Mouse (Mus musculus) C2C12 (cell line): ENCODE measurements at regions not wholly inside any gene's neighbourhood (a gene's known extent, or its start where the extent isn't known, plus 50 kb on each side); places are given as distances from the start of the nearest gene placed in this dataset.

ENCODE experiments used
- CEBPB ChIP-seq: IDR thresholded peaks from one replicate; pipeline ENCODE4 v1.6.1; 2011; ENCODE audit warnings: low read depth, mild to moderate bottlenecking, control low read depth, moderate library complexity
- CTCF ChIP-seq: IDR thresholded peaks from one replicate; pipeline ENCODE4 v1.5.1; 2011; ENCODE audit not compliant: control insufficient read depth, insufficient read depth, insufficient read length
- MAX ChIP-seq: IDR thresholded peaks from one replicate; pipeline ENCODE4 v1.6.1; 2011; ENCODE audit warnings: mild to moderate bottlenecking, control low read depth

GRCm38 (mm10) chr15:3171774-3172173, 96.6 kb upstream of the Selenop start:
- TF ChIP-seq CTCF (no peak), MAX (no peak), CEBPB (no peak)
